23 mouse cellular contexts compared by ENCODE assay signal in the genomic region with DNA sequence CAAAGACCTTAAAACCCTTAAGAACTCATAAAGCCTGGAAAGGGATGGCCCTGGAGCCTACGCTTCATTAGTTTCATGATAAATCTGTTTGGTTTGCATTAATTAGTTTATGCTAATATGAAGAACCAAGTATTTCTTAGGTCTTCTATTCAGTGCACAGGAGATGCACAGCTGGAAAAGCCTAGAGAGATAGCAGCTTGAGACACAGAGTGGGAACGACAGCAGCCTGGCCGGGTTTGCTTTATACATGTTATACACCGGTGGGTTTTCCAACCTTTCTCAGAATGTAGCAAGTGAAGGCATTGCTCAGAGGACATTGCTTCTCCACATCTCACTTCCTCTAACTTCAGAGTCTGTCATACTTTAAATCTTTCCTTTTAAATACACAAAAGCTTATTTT. TPM values are rescaled to one million over a fixed set of nuclear protein-coding genes. Genes with fewer than 3 reads are reported as not detected.
DNase-seq lines count a peak whose midpoint lies in the region; ATAC-seq lines count a peak whose summit lies in the region.
"Had no signal": no experiment of that assay in that cellular context is flagged by ENCODE, and none has a peak within 500 bp of the region (broad histone marks: within the 10 kb centered on the region; RNA-seq: fewer than 3 reads in every experiment).

No protein-coding gene starts in this region.

- H3K9ac ChIP-seq in forebrain, embryonic 12.5 days = no peak overlapping the region
- H3K9ac ChIP-seq in forebrain, embryonic 14.5 days (ENCODE audit: low read length) = no peak overlapping the region
- no peak overlapping the region for H3K9ac ChIP-seq in hindbrain, embryonic 12.5 days
- H3K9ac ChIP-seq in hindbrain, embryonic 16.5 days (ENCODE audit: low read depth, low read length) = no peak overlapping the region
- no peak overlapping the region for H3K9ac ChIP-seq in midbrain, embryonic 14.5 days (replicated peaks; ENCODE audit: low read length)
- no peak overlapping the region for H3K9ac ChIP-seq in midbrain, embryonic 16.5 days (ENCODE audit: low read depth, low read length)
- H3K9ac ChIP-seq in neural tube, embryonic 11.5 days (ENCODE audit: low read length) = no peak overlapping the region
- H3K9ac ChIP-seq: embryonic facial prominence, embryonic 12.5 days had no signal

- WGBS in forebrain, embryonic 12.5 days = 82% methylated on average over 4 of the region's 4 CpGs
- WGBS in forebrain, embryonic 14.5 days = 87% methylated on average over 4 of the region's 4 CpGs
- WGBS in hindbrain, embryonic 12.5 days = 73% methylated on average over 4 of the region's 4 CpGs
- WGBS in hindbrain, embryonic 16.5 days = 66% methylated on average over 4 of the region's 4 CpGs
- 79% methylated on average over 4 of the region's 4 CpGs for WGBS in midbrain, embryonic 14.5 days
- WGBS in midbrain, embryonic 16.5 days = 69% methylated on average over 4 of the region's 4 CpGs
- WGBS in neural tube, embryonic 11.5 days = 88% methylated on average over 4 of the region's 4 CpGs

- ATAC-seq in forebrain, embryonic 12.5 days (ENCODE audit: low FRiP score) = 0 out of 2 replicates have a peak, but pooled peaks have one; percentile 28
- ATAC-seq in forebrain, embryonic 14.5 days = no peak
- peak; percentile 56 for ATAC-seq in hindbrain, embryonic 12.5 days (ENCODE audit: low FRiP score)
- ATAC-seq in hindbrain, embryonic 16.5 days = no peak
- ATAC-seq in midbrain, embryonic 14.5 days (ENCODE audit: low FRiP score, low TSS enrichment) = no peak
- no peak for ATAC-seq in midbrain, embryonic 16.5 days
- peak; percentile 25; the same call in 1 of the 2 replicates for ATAC-seq in neural tube, embryonic 11.5 days (ENCODE audit: insufficient read depth, low FRiP score, low TSS enrichment)
- ATAC-seq: activated CD4-positive, CD25-positive, alpha-beta regulatory T cell, adult 4 months; CD4-positive, CD25-positive, alpha-beta regulatory T cell, adult 4 months; Patski had no signal

- H3K4me3 ChIP-seq in forebrain, embryonic 12.5 days (replicated peaks) = no peak overlapping the region
- no peak overlapping the region for H3K4me3 ChIP-seq in forebrain, embryonic 14.5 days (ENCODE audit: low read depth, low read length)
- H3K4me3 ChIP-seq in hindbrain, embryonic 12.5 days = no peak overlapping the region
- no peak overlapping the region for H3K4me3 ChIP-seq in hindbrain, embryonic 16.5 days (ENCODE audit: low read length)
- no peak overlapping the region for H3K4me3 ChIP-seq in midbrain, embryonic 14.5 days (replicated peaks; ENCODE audit: low read depth, low read length)
- H3K4me3 ChIP-seq in midbrain, embryonic 16.5 days (ENCODE audit: low read depth, low read length) = no peak overlapping the region
- no peak overlapping the region for H3K4me3 ChIP-seq in neural tube, embryonic 11.5 days (ENCODE audit: low read depth, low read length)

- no peak for DNase-seq in forebrain, embryonic 14.5 days (ENCODE audit: low spot score)
- peak; percentile 5 for DNase-seq in midbrain, embryonic 14.5 days
- DNase-seq in neural tube, embryonic 11.5 days (ENCODE audit: low spot score) = no peak
- no peak for DNase-seq in neural tube, embryonic 10.5 days (ENCODE audit: extremely low spot score, low spot score)
- DNase-seq: adrenal gland, adult 8-10 months; adrenal gland, postnatal 36 days; B cell, adult 2 months; cerebellum, adult 11-12 months; cerebellum, adult 2 months; cerebellum, adult 9-10 months; cerebellum, postnatal 25 days had no signal

- no peak overlapping the region for H3K27ac ChIP-seq in forebrain, embryonic 12.5 days
- H3K27ac ChIP-seq in forebrain, embryonic 14.5 days (ENCODE audit: low read depth, low read length) = no peak overlapping the region
- H3K27ac ChIP-seq in hindbrain, embryonic 12.5 days = no peak overlapping the region
- no peak overlapping the region for H3K27ac ChIP-seq in hindbrain, embryonic 16.5 days (ENCODE audit: low read depth, low read length)
- H3K27ac ChIP-seq in midbrain, embryonic 14.5 days (replicated peaks; ENCODE audit: low read depth, low read length) = no peak overlapping the region
- no peak overlapping the region for H3K27ac ChIP-seq in midbrain, embryonic 16.5 days (ENCODE audit: low read length)
- H3K27ac ChIP-seq in neural tube, embryonic 11.5 days (ENCODE audit: low read depth, low read length) = no peak overlapping the region
- H3K27ac ChIP-seq: embryonic facial prominence, embryonic 12.5 days; forebrain, embryonic 15.5 days had no signal

- no peaks in the 10 kb centered on the region for H3K27me3 ChIP-seq in forebrain, embryonic 12.5 days
- H3K27me3 ChIP-seq in forebrain, embryonic 14.5 days (replicated peaks; ENCODE audit: control insufficient read depth, insufficient read depth, low read length) = no peaks in the 10 kb centered on the region
- peaks cover 4% of the 10 kb centered on the region; the same call in 1 of the 2 replicates for H3K27me3 ChIP-seq in hindbrain, embryonic 12.5 days
- H3K27me3 ChIP-seq in hindbrain, embryonic 16.5 days (replicated peaks; ENCODE audit: control insufficient read depth, insufficient read depth, low read length) = no peaks in the 10 kb centered on the region
- no peaks in the 10 kb centered on the region for H3K27me3 ChIP-seq in midbrain, embryonic 14.5 days (ENCODE audit: control insufficient read depth, insufficient read depth, low read length)
- no peaks in the 10 kb centered on the region for H3K27me3 ChIP-seq in midbrain, embryonic 16.5 days (ENCODE audit: control insufficient read depth, insufficient read depth, low read depth, low read length)
- H3K27me3 ChIP-seq in neural tube, embryonic 11.5 days (ENCODE audit: control insufficient read depth, insufficient read depth, low read length) = no peaks in the 10 kb centered on the region
- H3K27me3 ChIP-seq: CH12.LX; embryonic facial prominence, embryonic 12.5 days; forebrain, embryonic 15.5 days had no signal

- no peak overlapping the region for H3K4me2 ChIP-seq in forebrain, embryonic 12.5 days
- H3K4me2 ChIP-seq in forebrain, embryonic 14.5 days (ENCODE audit: low read length) = no peak overlapping the region
- no peak overlapping the region for H3K4me2 ChIP-seq in hindbrain, embryonic 12.5 days (replicated peaks)
- H3K4me2 ChIP-seq in hindbrain, embryonic 16.5 days (ENCODE audit: low read length) = no peak overlapping the region
- no peak overlapping the region for H3K4me2 ChIP-seq in midbrain, embryonic 14.5 days (ENCODE audit: low read length)
- no peak overlapping the region for H3K4me2 ChIP-seq in midbrain, embryonic 16.5 days (ENCODE audit: low read length)
- H3K4me2 ChIP-seq in neural tube, embryonic 11.5 days (ENCODE audit: low read depth) = no peak overlapping the region

- no peaks in the 10 kb centered on the region for H3K9me3 ChIP-seq in forebrain, embryonic 12.5 days
- H3K9me3 ChIP-seq in forebrain, embryonic 14.5 days (replicated peaks; ENCODE audit: control insufficient read depth, low read length) = no peaks in the 10 kb centered on the region
- no peaks in the 10 kb centered on the region for H3K9me3 ChIP-seq in hindbrain, embryonic 12.5 days (replicated peaks)
- no peaks in the 10 kb centered on the region for H3K9me3 ChIP-seq in hindbrain, embryonic 16.5 days (ENCODE audit: control insufficient read depth, low read length)
- H3K9me3 ChIP-seq in midbrain, embryonic 14.5 days (ENCODE audit: control insufficient read depth, low read length) = no peaks in the 10 kb centered on the region
- no peaks in the 10 kb centered on the region for H3K9me3 ChIP-seq in midbrain, embryonic 16.5 days (replicated peaks; ENCODE audit: control insufficient read depth, low read length, poor library complexity, severe bottlenecking)
- no peaks in the 10 kb centered on the region for H3K9me3 ChIP-seq in neural tube, embryonic 11.5 days (ENCODE audit: control insufficient read depth, low read length)
- H3K9me3 ChIP-seq: embryonic facial prominence, embryonic 10.5 days; embryonic facial prominence, embryonic 12.5 days; forebrain, embryonic 15.5 days; G1E had no signal

- no peaks in the 10 kb centered on the region for H3K4me1 ChIP-seq in forebrain, embryonic 12.5 days
- peaks cover 4% of the 10 kb centered on the region; the same call in 1 of the 2 replicates for H3K4me1 ChIP-seq in forebrain, embryonic 14.5 days (ENCODE audit: control insufficient read depth, insufficient read depth, low read length)
- H3K4me1 ChIP-seq in hindbrain, embryonic 12.5 days = 0 out of 2 replicates have a peak, but pooled peaks cover 4% of the 10 kb centered on the region
- H3K4me1 ChIP-seq in hindbrain, embryonic 16.5 days (ENCODE audit: control insufficient read depth, insufficient read depth, low read depth, low read length) = no peaks in the 10 kb centered on the region
- no peaks in the 10 kb centered on the region for H3K4me1 ChIP-seq in midbrain, embryonic 14.5 days (ENCODE audit: control insufficient read depth, insufficient read depth, low read length)
- H3K4me1 ChIP-seq in midbrain, embryonic 16.5 days (ENCODE audit: control insufficient read depth, insufficient read depth, low read length) = no peaks in the 10 kb centered on the region
- no peaks in the 10 kb centered on the region for H3K4me1 ChIP-seq in neural tube, embryonic 11.5 days (ENCODE audit: control insufficient read depth, insufficient read depth, low read length)
- H3K4me1 ChIP-seq: embryonic facial prominence, embryonic 10.5 days; embryonic facial prominence, embryonic 12.5 days had no signal

- H3K36me3 ChIP-seq in forebrain, embryonic 12.5 days (replicated peaks) = no peaks in the 10 kb centered on the region
- H3K36me3 ChIP-seq in forebrain, embryonic 14.5 days (ENCODE audit: control insufficient read depth, insufficient read depth, low read length) = no peaks in the 10 kb centered on the region
- H3K36me3 ChIP-seq in hindbrain, embryonic 12.5 days = no peaks in the 10 kb centered on the region
- no peaks in the 10 kb centered on the region for H3K36me3 ChIP-seq in hindbrain, embryonic 16.5 days (ENCODE audit: control insufficient read depth, insufficient read depth, low read length)
- no peaks in the 10 kb centered on the region for H3K36me3 ChIP-seq in midbrain, embryonic 14.5 days (ENCODE audit: control insufficient read depth, insufficient read depth, low read length)
- no peaks in the 10 kb centered on the region for H3K36me3 ChIP-seq in midbrain, embryonic 16.5 days (ENCODE audit: control insufficient read depth, insufficient read depth, low read length)
- H3K36me3 ChIP-seq in neural tube, embryonic 11.5 days (ENCODE audit: control insufficient read depth, insufficient read depth, low read length) = no peaks in the 10 kb centered on the region
- H3K36me3 ChIP-seq: embryonic facial prominence, embryonic 10.5 days; embryonic facial prominence, embryonic 12.5 days; forebrain, embryonic 15.5 days; G1E had no signal

RNA-seq across cellular contexts. Expression of a gene that starts 25.3 kb away (rescaled TPM):
- 25.1 and 28.3 TPM in 2 replicates for polyA plus RNA-seq in forebrain, embryonic 12.5 days (2016; fragmentation: Nextera tagmentation; extraction: Ambion mirVana)
- polyA plus RNA-seq in forebrain, embryonic 14.5 days (2014; fragmentation: Nextera tagmentation; extraction: Ambion mirVana) = 66.1 and 89.6 TPM in 2 replicates
- 16.7 and 20.5 TPM in 2 replicates for polyA plus RNA-seq in hindbrain, embryonic 12.5 days (2016; fragmentation: Nextera tagmentation; extraction: Ambion mirVana)
- 108 and 122 TPM in 2 replicates for polyA plus RNA-seq in hindbrain, embryonic 16.5 days (2015; fragmentation: Nextera tagmentation; extraction: Ambion mirVana)
- polyA plus RNA-seq in midbrain, embryonic 14.5 days (2014; fragmentation: Nextera tagmentation; extraction: Ambion mirVana) = 92.3 and 101 TPM in 2 replicates
- polyA plus RNA-seq in midbrain, embryonic 16.5 days (2015; fragmentation: Nextera tagmentation; extraction: Ambion mirVana) = 146 and 148 TPM in 2 replicates
- 9.7 and 11.0 TPM in 2 replicates for polyA plus RNA-seq in neural tube, embryonic 11.5 days (2014; fragmentation: Nextera tagmentation; extraction: Ambion mirVana)
- polyA plus RNA-seq: G1E had no signal

Comparison
In these comparisons a context has a peak if more than half of its experiments do, and no peak if none do; other contexts are left out.
1. ATAC-seq: peak in forebrain, embryonic 12.5 days (single experiment), hindbrain, embryonic 12.5 days (single experiment) and neural tube, embryonic 11.5 days (single experiment); none in forebrain, embryonic 14.5 days (single experiment), hindbrain, embryonic 16.5 days (single experiment), midbrain, embryonic 14.5 days (single experiment) and midbrain, embryonic 16.5 days (single experiment).